Comparison of ENCODE assay signal across 7 mouse cellular contexts in the genomic region with DNA sequence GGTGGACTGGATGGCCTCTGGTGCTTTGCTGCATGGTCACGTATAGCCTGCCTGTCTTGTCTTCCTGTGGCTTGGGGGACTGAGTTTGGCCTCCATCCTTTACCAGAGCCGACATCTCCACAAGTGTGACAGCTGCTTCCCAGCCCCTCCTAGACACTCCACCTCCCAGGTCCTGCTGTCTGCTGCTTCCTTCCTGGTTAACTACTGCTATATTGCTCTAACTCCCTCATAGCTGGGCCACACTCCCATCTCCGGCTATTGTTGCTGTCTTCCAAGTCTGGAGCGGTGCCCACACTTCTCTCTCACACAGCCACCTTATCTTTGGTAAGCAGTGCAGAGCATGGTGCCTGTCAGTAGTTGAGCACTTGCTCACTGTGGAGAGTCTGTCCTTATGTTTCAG. TPM values are rescaled to one million over a fixed set of nuclear protein-coding genes. Genes with fewer than 3 reads are reported as not detected.
DNase-seq lines count a peak whose midpoint lies in the region; ATAC-seq and TF ChIP-seq lines count a peak whose summit lies in the region.

No protein-coding gene starts in this region.

- H3K4me2 ChIP-seq in limb, embryonic 13.5 days (replicated peaks) = peak overlapping the region; percentile 86
- peak overlapping the region; percentile 75; the same call in 1 of the 2 replicates for H3K4me2 ChIP-seq in midbrain, embryonic 15.5 days

- H3K4me3 ChIP-seq in MEL (ENCODE audit: control insufficient read depth in 1 of 2, insufficient read depth in 1 of 2, low read depth in 2 of 2, low read length in 2 of 2) = no peak overlapping the region
- peak overlapping the region; percentile 89; the same call in 1 of the 2 replicates for H3K4me3 ChIP-seq in hindbrain, embryonic 10.5 days
- 0 out of 2 replicates have a peak overlapping the region, but pooled peaks have one; percentile 89 for H3K4me3 ChIP-seq in limb, embryonic 13.5 days
- H3K4me3 ChIP-seq in midbrain, embryonic 15.5 days = no peak overlapping the region

- 0 out of 2 replicates have a peak overlapping the region, but pooled peaks have one; percentile 6 for H3K27ac ChIP-seq in MEL (ENCODE audit: control insufficient read depth, low read depth, low read length)
- 0 out of 2 replicates have a peak overlapping the region, but pooled peaks have one; percentile 6 for H3K27ac ChIP-seq in hindbrain, embryonic 10.5 days
- H3K27ac ChIP-seq in limb, embryonic 13.5 days = no peak overlapping the region
- H3K27ac ChIP-seq in midbrain, embryonic 15.5 days = no peak overlapping the region

- H3K27me3 ChIP-seq in MEL (ENCODE audit: control insufficient read depth in 1 of 2, insufficient read depth in 2 of 2, low read length in 2 of 2) = no peaks in the 10 kb centered on the region
- no peaks in the 10 kb centered on the region for H3K27me3 ChIP-seq in hindbrain, embryonic 10.5 days (ENCODE audit: insufficient read depth, poor library complexity, severe bottlenecking)
- no peaks in the 10 kb centered on the region for H3K27me3 ChIP-seq in limb, embryonic 13.5 days
- no peaks in the 10 kb centered on the region for H3K27me3 ChIP-seq in midbrain, embryonic 15.5 days (replicated peaks)

- no peaks in the 10 kb centered on the region for H3K9me3 ChIP-seq in MEL (replicated peaks; ENCODE audit: insufficient read depth, low read length)
- no peaks in the 10 kb centered on the region for H3K9me3 ChIP-seq in hindbrain, embryonic 10.5 days
- H3K9me3 ChIP-seq in limb, embryonic 13.5 days = no peaks in the 10 kb centered on the region
- no peaks in the 10 kb centered on the region for H3K9me3 ChIP-seq in midbrain, embryonic 15.5 days

- 88% methylated on average over 4 of the region's 4 CpGs for WGBS in hindbrain, embryonic 10.5 days
- 82% methylated on average over 4 of the region's 4 CpGs for WGBS in limb, embryonic 13.5 days
- WGBS in midbrain, embryonic 15.5 days = 89% methylated on average over 4 of the region's 4 CpGs

- H3K36me3 ChIP-seq in MEL (ENCODE audit: control insufficient read depth in 1 of 2, insufficient read depth in 2 of 2, low read length in 2 of 2) = peaks cover 5 to 11% of the 10 kb centered on the region in 2 experiments
- peaks cover 59% of the 10 kb centered on the region for H3K36me3 ChIP-seq in hindbrain, embryonic 10.5 days
- peaks cover 50% of the 10 kb centered on the region for H3K36me3 ChIP-seq in limb, embryonic 13.5 days
- H3K36me3 ChIP-seq in midbrain, embryonic 15.5 days (replicated peaks) = peaks cover 17% of the 10 kb centered on the region

- peaks cover 9 to 20% of the 10 kb centered on the region in 2 experiments for H3K4me1 ChIP-seq in MEL (ENCODE audit: control insufficient read depth in 1 of 2, insufficient read depth in 2 of 2, low read length in 2 of 2)
- H3K4me1 ChIP-seq in hindbrain, embryonic 10.5 days (replicated peaks) = peaks cover 56% of the 10 kb centered on the region
- peaks cover 46% of the 10 kb centered on the region for H3K4me1 ChIP-seq in limb, embryonic 13.5 days
- H3K4me1 ChIP-seq in midbrain, embryonic 15.5 days = peaks cover 29% of the 10 kb centered on the region

- H3K79me2 ChIP-seq in MEL (ENCODE audit: control insufficient read depth, insufficient read depth, low read length, poor library complexity) = peaks cover 17% of the 10 kb centered on the region

- peak; percentile 92 for DNase-seq in MEL (ENCODE audit: low read depth, low spot score)
- peak; percentile 39 for DNase-seq in cerebellum, adult 9-11 months
- DNase-seq in hindbrain, embryonic 10.5 days (ENCODE audit: low spot score) = no peak
- no peak for DNase-seq in urinary bladder, postnatal 14 days (ENCODE audit: low spot score)
- DNase-seq in retina, postnatal 1 day = no peak

- TF ChIP-seq EP300 in MEL (IDR thresholded peaks at IDR 0.05; ENCODE audit: low read depth in 1 of 2, low read length in 2 of 2) = peak; percentile 68 to 70

- TF ChIP-seq RAD21 in MEL (IDR thresholded peaks at IDR 0.05; ENCODE audit: low read depth, low read length) = no peak; the same call in 1 of the 2 replicates

- no peak overlapping the region for H3K9ac ChIP-seq in MEL (ENCODE audit: control insufficient read depth, low read depth, low read length, poor library complexity, severe bottlenecking)
- H3K9ac ChIP-seq in limb, embryonic 13.5 days = peak overlapping the region; percentile 92
- H3K9ac ChIP-seq in midbrain, embryonic 15.5 days = peak overlapping the region; percentile 79; the same call in 1 of the 2 replicates

- TF ChIP-seq CTCF in MEL (IDR thresholded peaks at IDR 0.05 in 2 of 3, conservative IDR thresholded peaks at IDR 0.05 in 1 of 3; ENCODE audit: control insufficient read depth in 1 of 3, insufficient read depth in 1 of 3, low read depth in 2 of 3, low read length in 3 of 3, poor library complexity in 1 of 3, severe bottlenecking in 1 of 3) = no peak

- peak in 1 of 2 experiments; percentile 21; a peak in 1 of 4 replicates for TF ChIP-seq POLR2A in MEL (IDR thresholded peaks at IDR 0.05; ENCODE audit: control insufficient read depth in 1 of 2, insufficient read depth in 1 of 2, low read depth in 1 of 2, low read length in 2 of 2, poor library complexity in 1 of 2)

- ATAC-seq in limb, embryonic 13.5 days (ENCODE audit: low FRiP score, low read depth) = no peak
- no peak for ATAC-seq in midbrain, embryonic 15.5 days (replicated peaks)

TF ChIP-seq in MEL, 35 proteins besides CTCF, POLR2A, EP300 and RAD21 (continues in another document):
- TF ChIP-seq TBP (IDR thresholded peaks at IDR 0.05; ENCODE audit: low read depth, low read length) (peak; percentile 42; the same call in 1 of the 2 replicates), NELFE (IDR thresholded peaks at IDR 0.05; ENCODE audit: low read depth, low read length) (peak; percentile 27; the same call in 1 of the 2 replicates), MYC (IDR thresholded peaks at IDR 0.05; ENCODE audit: low read depth, low read length) (peak; percentile 79), ETS1 (IDR thresholded peaks at IDR 0.05; ENCODE audit: low read depth, low read length) (peak; percentile 72), TCF12 (IDR thresholded peaks at IDR 0.05; ENCODE audit: low read depth, low read length) (peak; percentile 65), MAX (IDR thresholded peaks at IDR 0.05; ENCODE audit: low read length) (peak; percentile 80), RCOR1 (IDR thresholded peaks at IDR 0.05; ENCODE audit: low read depth, low read length) (peak; percentile 47; the same call in 1 of the 2 replicates), SIN3A (IDR thresholded peaks at IDR 0.05; ENCODE audit: low read length) (peak; percentile 92), TAL1 (IDR thresholded peaks at IDR 0.05; ENCODE audit: low read length) (peak; percentile 84), HCFC1 (IDR thresholded peaks at IDR 0.05; ENCODE audit: low read depth, low read length) (peak; percentile 60), UBTF (IDR thresholded peaks at IDR 0.05; ENCODE audit: borderline replicate concordance, insufficient read depth, low read depth, low read length) (no peak), JUND (IDR thresholded peaks at IDR 0.05; ENCODE audit: low read depth, low read length) (no peak), ELF1 (IDR thresholded peaks at IDR 0.05; ENCODE audit: low read depth, low read length) (0 out of 2 replicates have a peak, but pooled peaks have one; percentile 11), SMC3 (IDR thresholded peaks at IDR 0.05; ENCODE audit: low read depth, low read length) (no peak)

RNA-seq across cellular contexts. Expression of a gene that starts 0.6 kb away (rescaled TPM):
- 0.10 TPM in 1 of 2 replicates, not detected in the other for total RNA-seq in MEL (2012; rRNA removed)
- under 1 TPM in 1 of 2 experiments, not detected in 1; 0.26 TPM for polyA plus RNA-seq in MEL (2012; ENCODE audit: insufficient read depth in 1 of 2, insufficient read length in 2 of 2, low read depth in 1 of 2, low replicate concordance in 2 of 2, missing spikeins in 1 of 2)
- 0.10 TPM in 1 of 2 replicates, not detected in the other for polyA plus RNA-seq in hindbrain, embryonic 10.5 days (2016; fragmentation: Nextera tagmentation; extraction: Ambion mirVana)
- 0.22 TPM in 1 of 2 replicates, not detected in the other for polyA plus RNA-seq in limb, embryonic 13.5 days (2015; fragmentation: Nextera tagmentation; extraction: Ambion mirVana)
- 0.31 and 0.38 TPM in 2 replicates for polyA plus RNA-seq in midbrain, embryonic 15.5 days (2015; fragmentation: Nextera tagmentation; extraction: Ambion mirVana)

RNA-seq across cellular contexts. Expression of a gene that starts 2.3 kb away (rescaled TPM):
- 7.2 and 8.3 TPM in 2 replicates for total RNA-seq in MEL (2012; rRNA removed)
- polyA plus RNA-seq in MEL (2012; ENCODE audit: insufficient read depth in 1 of 2, insufficient read length in 2 of 2, low read depth in 1 of 2, low replicate concordance in 2 of 2, missing spikeins in 1 of 2) = 1 to 10 TPM in 1 of 2 experiments, not detected in 1; 6.9 TPM
- 38.3 and 43.4 TPM in 2 replicates for polyA plus RNA-seq in hindbrain, embryonic 10.5 days (2016; fragmentation: Nextera tagmentation; extraction: Ambion mirVana)
- polyA plus RNA-seq in limb, embryonic 13.5 days (2015; fragmentation: Nextera tagmentation; extraction: Ambion mirVana) = 49.1 and 51.6 TPM in 2 replicates
- 62.5 and 62.7 TPM in 2 replicates for polyA plus RNA-seq in midbrain, embryonic 15.5 days (2015; fragmentation: Nextera tagmentation; extraction: Ambion mirVana)

RNA-seq across cellular contexts. Expression of a gene that starts 26.2 kb away (rescaled TPM):
- 0.19 TPM in 1 of 2 replicates, not detected in the other for total RNA-seq in MEL (2012; rRNA removed)
- polyA plus RNA-seq in MEL (2012; ENCODE audit: insufficient read depth in 1 of 2, insufficient read length in 2 of 2, low read depth in 1 of 2, low replicate concordance in 2 of 2, missing spikeins in 1 of 2) = 1 to 10 TPM in 1 of 2 experiments, not detected in 1; 1.6 TPM
- 3.1 and 5.5 TPM in 2 replicates for polyA plus RNA-seq in hindbrain, embryonic 10.5 days (2016; fragmentation: Nextera tagmentation; extraction: Ambion mirVana)
- 4.1 and 4.5 TPM in 2 replicates for polyA plus RNA-seq in limb, embryonic 13.5 days (2015; fragmentation: Nextera tagmentation; extraction: Ambion mirVana)
- polyA plus RNA-seq in midbrain, embryonic 15.5 days (2015; fragmentation: Nextera tagmentation; extraction: Ambion mirVana) = 7.0 and 7.3 TPM in 2 replicates

RNA-seq across cellular contexts. Expression of a gene that starts 34.1 kb away (rescaled TPM):
- total RNA-seq in MEL (2012; rRNA removed) = 9.5 and 10.3 TPM in 2 replicates
- 10 to 100 TPM in 1 of 2 experiments, not detected in 1; 14.9 TPM for polyA plus RNA-seq in MEL (2012; ENCODE audit: insufficient read depth in 1 of 2, insufficient read length in 2 of 2, low read depth in 1 of 2, low replicate concordance in 2 of 2, missing spikeins in 1 of 2)
- polyA plus RNA-seq in hindbrain, embryonic 10.5 days (2016; fragmentation: Nextera tagmentation; extraction: Ambion mirVana) = 9.0 and 11.4 TPM in 2 replicates
- 7.8 and 8.1 TPM in 2 replicates for polyA plus RNA-seq in limb, embryonic 13.5 days (2015; fragmentation: Nextera tagmentation; extraction: Ambion mirVana)
- polyA plus RNA-seq in midbrain, embryonic 15.5 days (2015; fragmentation: Nextera tagmentation; extraction: Ambion mirVana) = 15.0 and 16.8 TPM in 2 replicates

RNA-seq across cellular contexts. Expression of a gene that starts 41.1 kb away (rescaled TPM):
- not detected in 2 replicates for total RNA-seq in MEL (2012; rRNA removed)
- not detected for polyA plus RNA-seq in MEL (2012; ENCODE audit: insufficient read depth in 1 of 2, insufficient read length in 2 of 2, low read depth in 1 of 2, low replicate concordance in 2 of 2, missing spikeins in 1 of 2)
- polyA plus RNA-seq in hindbrain, embryonic 10.5 days (2016; fragmentation: Nextera tagmentation; extraction: Ambion mirVana) = not detected in 2 replicates
- not detected in 2 replicates for polyA plus RNA-seq in limb, embryonic 13.5 days (2015; fragmentation: Nextera tagmentation; extraction: Ambion mirVana)
- polyA plus RNA-seq in midbrain, embryonic 15.5 days (2015; fragmentation: Nextera tagmentation; extraction: Ambion mirVana) = not detected in 2 replicates

Comparison
In these comparisons a context has a peak if more than half of its experiments do, and no peak if none do; other contexts are left out.
1. DNase-seq: peak in MEL (single experiment) and cerebellum, adult 9-11 months (single experiment); none in hindbrain, embryonic 10.5 days (single experiment), urinary bladder, postnatal 14 days (single experiment) and retina, postnatal 1 day (single experiment).
2. H3K27ac ChIP-seq: peak in MEL (single experiment) and hindbrain, embryonic 10.5 days (single experiment); none in limb, embryonic 13.5 days (single experiment) and midbrain, embryonic 15.5 days (single experiment).
3. H3K4me3 ChIP-seq: peak in hindbrain, embryonic 10.5 days (single experiment) and limb, embryonic 13.5 days (single experiment); none in MEL (0 of 2) and midbrain, embryonic 15.5 days (single experiment).